Mouse (Mus musculus) left cerebral cortex, postnatal 10 days (tissue): ENCODE measurements around the gene Slc10a6. TPM values are rescaled to one million over a fixed set of nuclear protein-coding genes. Genes with fewer than 3 reads are reported as not detected.
A peak's percentile ranks its signal among the peaks of the same experiment; 100 is the strongest.

Source experiments
- DNase-seq, 2 experiments: peaks; one replicate each; pipeline ENCODE4 v3.0.0; 2021 to 2022; ENCODE audit warnings: low spot score in 2 of 2, mixed read lengths in 1 of 2; ENCODE audit errors: extremely low spot score in 1 of 2
- intact Hi-C: fragments of 180-260 bp; cut with DNase I; formaldehyde crosslinking; loops from one replicate; pipeline ENCODE4 v1.15.1; 2025
- total RNA-seq, 2 experiments: library from RNA; stranded (reverse); gene quantifications; 2 replicates each; pipeline ENCODE4 v1.2.3; 2021

The Slc10a6 gene
- total RNA-seq = under 1 TPM in 1 of 2 experiments, not detected in 1; 0.15 TPM

DNA sequence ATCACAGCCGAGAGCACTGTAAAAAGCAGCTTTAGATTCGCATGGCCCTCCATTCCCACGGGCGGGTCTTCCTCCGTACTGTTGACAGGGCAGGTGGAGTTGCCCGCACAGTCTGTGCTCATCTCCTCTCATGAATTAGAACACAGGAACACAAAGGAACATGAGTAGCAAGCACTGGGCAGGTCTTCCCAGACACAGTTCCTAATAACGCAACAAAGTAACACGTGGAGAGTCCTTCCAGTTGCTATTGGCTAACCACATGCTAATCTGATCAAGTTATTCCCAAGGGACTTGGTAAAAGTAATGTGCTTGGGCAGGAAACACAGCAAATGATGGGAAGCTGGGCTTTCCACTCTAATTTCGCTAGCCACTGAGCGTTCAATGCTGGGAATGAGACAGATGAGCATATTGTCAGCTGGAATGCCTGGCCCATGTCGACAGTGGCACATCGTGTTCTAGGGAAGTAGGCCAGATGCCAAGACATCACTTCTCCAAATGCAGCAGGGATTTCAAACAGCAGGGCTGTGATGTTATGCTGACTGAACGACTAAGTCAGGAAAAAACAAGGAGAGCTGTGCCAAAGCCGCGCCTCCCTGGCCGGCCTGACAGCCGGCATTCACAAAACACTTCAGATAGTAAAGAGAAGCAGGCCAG lies at the start of gene Slc10a6:
Gene Slc10a6 (minus strand): TSS at position 293 of the 654 bp plus-strand sequence.
- intact Hi-C loops = no loop called here

DNA sequence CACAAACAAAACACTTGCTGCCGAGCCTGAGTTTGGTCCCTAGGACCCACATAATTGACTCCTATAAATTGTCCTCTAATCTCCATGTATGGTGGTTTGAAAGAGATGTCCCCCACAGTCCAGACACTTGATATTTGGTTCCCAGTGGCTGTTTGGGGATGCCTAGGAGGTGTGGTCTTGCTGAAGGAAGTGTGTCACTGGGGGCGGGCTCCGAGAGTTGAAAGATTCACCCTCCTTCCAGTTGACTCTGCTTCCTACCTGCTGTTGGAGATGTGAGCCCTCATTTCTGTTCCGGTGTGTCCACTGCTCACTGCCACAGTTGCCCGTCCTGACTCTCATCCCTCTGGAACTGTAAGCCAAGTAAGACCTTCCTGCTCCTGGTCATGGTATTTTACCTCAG lies 49.8 kb upstream of the Slc10a6 start:
- intact Hi-C loops = no loop called here
- DNase-seq = no peak

More for the DNA sequence above, at the start of gene Slc10a6:
- peak; percentile 72 to 73 for DNase-seq

DNA sequence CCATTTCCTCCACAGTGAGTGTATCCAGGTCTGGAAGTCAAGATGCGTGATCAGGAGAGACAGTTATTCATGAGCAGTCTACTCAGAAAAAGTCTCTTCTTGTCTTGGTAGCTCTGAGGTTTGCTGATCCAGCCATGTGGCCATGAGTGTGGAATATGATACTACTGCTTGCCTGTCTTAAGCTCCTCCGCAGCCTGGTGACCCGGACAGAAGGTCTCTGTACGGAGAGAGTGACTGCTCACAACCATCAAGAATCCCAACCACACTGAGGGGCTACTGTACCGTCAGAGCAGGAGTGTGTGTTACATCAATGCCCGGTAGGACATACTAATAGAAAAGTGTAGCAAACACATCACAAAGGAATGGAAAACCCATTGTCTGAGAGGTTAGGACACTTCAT lies 48.7 kb upstream of the Slc10a6 start:
- intact Hi-C loops = no loop called here
- DNase-seq = no peak

DNA sequence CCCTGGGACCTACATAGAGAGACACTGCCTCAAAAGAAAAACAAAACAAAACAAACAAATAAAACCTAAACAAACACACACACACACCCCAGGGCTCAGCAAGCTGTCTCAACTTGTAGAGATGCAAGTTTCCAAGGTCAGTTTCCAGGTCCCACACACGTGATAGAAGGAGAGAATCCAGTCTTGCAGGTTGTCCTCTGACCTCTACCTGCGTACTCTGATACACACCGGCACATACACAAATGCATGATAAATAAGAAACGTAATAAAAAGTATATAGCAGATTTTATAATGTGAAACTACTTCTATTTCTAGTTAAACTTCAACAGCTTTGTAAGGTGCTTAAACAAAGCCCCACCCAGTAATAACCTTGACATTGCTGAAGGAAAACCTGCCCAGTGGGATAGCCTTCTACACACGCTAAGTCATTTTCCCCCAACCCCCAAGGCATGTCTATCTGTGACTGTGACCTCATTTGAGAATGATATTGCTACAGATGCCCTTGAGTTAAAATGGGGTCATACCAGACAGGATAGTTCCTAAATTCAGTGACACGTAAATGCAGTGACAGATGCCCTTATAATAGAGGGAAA lies 47.2 kb upstream of the Slc10a6 start:
- intact Hi-C loops = no loop called here
- no peak for DNase-seq

DNA sequence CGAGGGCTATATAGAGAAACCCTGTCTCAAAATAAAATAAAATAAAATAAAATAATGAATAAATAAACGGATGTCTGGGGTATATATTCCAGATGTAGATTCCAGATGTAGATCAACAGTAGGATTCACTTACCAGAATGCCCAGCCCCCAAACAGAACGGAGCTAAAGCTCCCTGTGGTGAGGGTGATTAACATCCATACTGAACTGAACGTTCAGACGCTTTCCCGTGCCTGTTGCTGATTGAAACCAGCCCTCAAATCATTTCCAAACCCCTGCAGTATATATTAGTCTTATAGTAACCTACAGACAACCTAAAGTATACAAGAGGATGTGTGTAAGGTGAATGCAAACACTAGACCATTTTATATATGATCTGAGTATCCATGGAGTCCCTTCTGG lies 45.3 kb upstream of the Slc10a6 start:
- intact Hi-C loops = no loop called here

DNA sequence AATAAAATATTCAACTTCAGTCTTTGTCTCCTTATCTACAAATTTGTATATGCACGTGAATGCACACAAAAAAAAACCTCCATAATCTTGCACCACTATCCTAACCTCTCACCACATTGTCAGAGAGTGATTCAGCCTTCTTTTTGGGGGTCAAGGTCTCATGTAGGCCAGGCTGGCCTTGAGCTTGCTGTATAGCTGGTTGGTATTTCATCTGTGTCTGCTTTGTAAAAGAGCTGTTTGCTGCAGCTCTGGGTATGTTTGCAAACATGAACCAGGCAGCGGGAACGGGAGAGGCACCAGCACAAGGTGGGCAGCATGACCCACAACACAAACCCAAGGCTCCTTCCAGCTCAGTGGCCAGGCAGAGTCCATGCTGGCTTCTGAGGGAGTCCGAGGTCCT lies 44.4 kb upstream of the Slc10a6 start:
- intact Hi-C loops = no loop called here
- DNase-seq = no peak

More for the DNA sequence above, 45.3 kb upstream of the Slc10a6 start:
- DNase-seq = no peak

DNA sequence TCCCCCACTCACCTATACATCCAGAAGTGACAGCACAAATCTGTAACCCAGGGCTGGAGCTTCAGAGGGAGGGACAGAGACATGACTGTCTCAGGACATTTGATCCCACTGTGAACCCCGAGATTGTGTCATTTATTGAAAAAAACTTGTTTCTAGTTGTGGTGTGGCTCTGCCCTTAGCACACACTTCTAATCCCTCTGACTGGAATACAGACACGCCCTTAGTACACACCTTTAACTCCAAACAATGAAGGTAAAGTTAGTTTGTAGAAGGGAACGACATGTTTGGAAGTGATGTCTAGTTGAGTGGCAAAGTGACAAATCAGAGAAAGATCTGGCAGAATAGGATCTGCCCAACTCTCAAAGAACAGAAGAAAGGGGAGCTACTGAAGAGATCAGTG lies 42.7 kb upstream of the Slc10a6 start:
- intact Hi-C loops = no loop called here
- DNase-seq = no peak

DNA sequence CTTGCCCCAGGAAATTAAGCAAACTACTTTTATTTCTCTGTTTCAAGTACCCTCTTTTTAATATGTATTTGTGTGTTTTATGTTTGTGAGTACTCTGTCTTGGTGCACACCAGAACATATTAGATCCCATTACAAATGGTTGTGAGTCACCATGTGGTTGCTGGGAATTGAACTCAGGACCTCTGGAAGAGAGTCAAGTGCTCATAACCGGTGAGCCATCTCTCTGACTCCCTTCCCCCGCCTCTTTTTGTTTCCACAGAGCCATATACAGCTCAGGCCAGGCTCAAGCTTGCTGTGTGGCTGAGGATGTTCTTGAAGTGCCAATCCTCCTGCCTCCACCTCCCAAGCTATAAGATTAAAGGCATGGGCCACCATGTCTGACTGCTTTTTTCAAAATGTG lies 36.7 kb upstream of the Slc10a6 start:
- DNase-seq = no peak
- intact Hi-C loops = no loop called here

DNA sequence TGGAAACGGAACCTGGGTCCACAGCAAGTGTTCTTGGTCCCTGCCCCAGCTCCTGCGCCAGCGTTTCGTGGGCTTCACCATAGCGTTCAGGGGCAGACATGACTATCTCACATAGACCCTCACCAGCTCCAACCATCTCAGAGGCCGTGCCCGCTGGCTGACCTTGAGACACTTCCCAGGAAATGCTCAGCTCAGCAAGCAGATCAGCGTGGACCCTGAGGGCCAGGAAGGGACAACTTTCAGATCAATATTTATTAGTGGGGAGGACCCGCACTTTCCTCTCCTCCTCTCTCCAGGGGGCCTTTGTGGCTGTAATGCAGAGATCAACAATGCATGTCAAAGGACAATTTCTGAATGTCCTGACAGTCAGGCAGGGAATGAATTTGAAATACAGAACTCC lies 35.7 kb upstream of the Slc10a6 start:
- DNase-seq = no peak
- intact Hi-C loops = no loop called here

DNA sequence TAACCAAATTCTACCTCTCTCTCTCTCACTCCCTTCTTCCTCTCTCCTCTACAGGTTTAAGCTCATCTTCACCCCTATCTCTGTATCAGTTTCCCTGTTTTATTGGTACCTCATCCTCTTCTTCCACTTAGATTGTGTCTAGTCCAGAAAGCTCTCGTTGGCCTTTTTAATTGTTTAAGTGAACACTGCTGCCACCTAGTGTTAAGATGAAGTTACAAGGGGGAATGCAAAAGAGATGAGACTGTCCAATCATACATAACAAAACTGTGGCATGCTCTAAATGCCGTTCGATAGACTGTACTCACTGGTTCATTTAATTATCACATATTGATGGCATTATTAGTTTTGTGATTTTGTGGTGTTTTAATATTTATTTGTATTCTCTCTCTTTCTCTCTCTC lies 30.4 kb upstream of the Slc10a6 start:
- intact Hi-C loops = loop anchor here (2.0 kb wide), 1 partner anchor 303 kb away; no protein-coding TSS in a partner anchor
- DNase-seq = peak in 1 of 2 experiments; percentile 44

DNA sequence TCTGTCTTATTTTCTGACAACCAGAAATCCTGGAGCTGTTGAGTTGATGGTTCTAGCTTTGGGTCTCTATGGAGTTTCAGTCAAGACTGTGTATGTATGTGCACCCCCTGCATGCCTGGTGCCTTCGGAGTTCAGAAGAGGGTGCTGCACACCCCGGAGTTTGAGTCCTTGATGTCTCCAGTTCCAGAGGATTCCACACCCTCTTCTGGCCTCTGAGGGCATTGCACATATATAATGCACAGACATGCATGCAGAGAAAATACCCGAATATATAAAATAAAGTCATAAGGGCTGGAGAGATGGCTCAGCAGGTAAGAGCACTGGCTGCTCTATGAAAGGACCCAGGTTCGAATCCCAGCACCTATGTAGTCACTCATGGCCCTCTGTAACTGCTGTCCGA lies 29.7 kb upstream of the Slc10a6 start:
- DNase-seq = no peak
- intact Hi-C loops = loop anchor here (2.0 kb wide), 1 partner anchor 302 kb away; no protein-coding TSS in a partner anchor

DNA sequence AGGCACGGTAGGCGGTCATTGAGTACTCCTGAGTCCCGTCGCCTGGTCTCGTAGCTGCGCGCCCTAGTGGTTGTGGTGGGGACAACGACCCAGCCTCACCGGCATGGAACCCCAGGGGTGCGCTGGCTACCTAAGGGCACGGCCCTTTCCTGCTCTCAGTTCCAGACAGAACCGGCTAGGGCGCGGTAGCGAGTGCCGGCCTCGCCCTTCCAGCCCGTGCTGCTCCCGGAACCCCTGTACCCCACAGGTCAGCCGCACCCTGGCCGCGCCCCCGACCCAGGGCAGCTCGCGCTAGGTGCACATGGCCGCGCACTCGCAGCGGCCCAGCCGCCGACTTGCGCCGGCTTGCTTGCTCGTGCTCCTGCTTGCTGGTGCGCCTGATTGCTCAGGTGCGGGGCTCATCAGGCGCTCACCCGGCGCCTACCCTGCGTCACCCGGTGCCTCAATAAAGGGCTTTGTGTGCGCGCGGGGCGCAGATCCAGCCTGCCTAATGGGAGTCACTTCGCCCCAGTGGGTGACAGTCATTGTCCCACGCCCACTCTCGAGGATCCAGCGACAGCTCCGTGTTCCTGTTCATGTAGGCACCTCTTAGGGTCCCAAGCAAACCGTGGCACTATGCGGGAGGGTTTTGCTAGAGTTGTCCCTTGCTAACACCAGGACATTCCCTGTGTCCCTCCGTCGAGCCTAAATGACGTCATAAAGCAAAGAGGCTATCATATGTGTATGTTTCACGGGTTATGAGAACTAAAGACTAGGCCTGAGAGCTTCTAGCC lies 26.3 kb upstream of the Slc10a6 start, which contains the start of gene 1700016H13Rik:
Gene 1700016H13Rik (minus strand): TSS at position 665 of the 773 bp plus-strand sequence.
- intact Hi-C loops = no loop called here
- peak in 1 of 2 experiments; percentile 75 for DNase-seq

DNA sequence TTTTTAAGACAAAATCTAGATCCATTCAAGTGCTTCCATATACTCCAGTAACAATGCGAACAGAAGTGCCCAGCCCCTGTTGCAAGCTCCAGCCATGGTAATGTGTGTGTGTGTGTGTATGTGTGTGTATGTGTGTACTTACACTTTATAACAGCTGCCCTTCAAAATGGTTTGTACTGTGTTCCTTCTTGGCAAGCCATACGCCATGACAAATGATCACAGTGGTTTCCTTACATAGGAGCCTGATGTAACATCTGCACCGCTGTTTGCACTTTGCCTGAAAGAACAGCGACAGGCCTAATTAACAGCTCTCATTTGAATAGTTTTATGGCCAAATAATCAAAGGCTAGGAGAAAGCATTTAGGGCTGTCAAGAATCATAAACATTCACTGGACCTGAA lies 25.6 kb upstream of the Slc10a6 start:
- DNase-seq = no peak
- intact Hi-C loops = no loop called here

DNA sequence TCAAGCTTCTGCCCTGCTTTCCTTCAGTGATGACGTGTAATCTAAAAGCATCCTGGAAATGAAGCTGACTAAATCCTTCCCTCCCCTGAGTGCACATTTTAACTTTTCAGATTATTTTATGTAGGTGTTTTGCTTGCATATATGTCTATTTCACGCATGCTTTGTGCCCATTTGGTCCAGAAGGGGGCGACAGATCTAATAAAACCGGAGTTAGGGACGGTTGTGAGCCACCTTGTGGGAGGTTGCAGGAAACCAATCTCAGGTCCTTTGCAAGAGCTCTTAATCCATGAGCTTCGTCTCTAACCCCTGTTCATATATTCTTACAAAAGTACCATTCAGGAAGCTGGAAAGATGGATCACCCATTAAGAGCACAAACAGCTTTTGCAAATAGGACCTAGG lies 25.0 kb upstream of the Slc10a6 start:
- peak in 1 of 2 experiments; percentile 42 for DNase-seq
- intact Hi-C loops = no loop called here

DNA sequence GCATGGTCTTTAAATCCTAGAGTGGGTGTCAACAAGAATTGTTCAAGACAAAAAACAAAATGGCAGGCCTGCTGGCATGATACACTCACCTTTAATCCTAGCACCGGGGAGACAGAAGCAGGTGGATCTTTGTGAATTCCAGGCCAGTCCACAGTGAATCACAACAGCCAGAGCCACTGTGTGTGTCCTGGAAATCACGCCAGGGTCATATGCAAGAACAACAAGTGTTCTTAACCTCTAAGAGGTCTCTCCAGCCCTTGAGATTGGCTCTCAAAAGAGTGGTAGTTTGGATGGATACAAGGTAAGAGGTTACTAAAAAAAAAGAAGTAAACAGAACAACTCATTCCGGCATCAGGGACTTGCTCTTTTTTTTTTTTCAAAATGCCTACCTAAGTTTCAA lies 18.1 kb upstream of the Slc10a6 start:
- intact Hi-C loops = no loop called here

DNA sequence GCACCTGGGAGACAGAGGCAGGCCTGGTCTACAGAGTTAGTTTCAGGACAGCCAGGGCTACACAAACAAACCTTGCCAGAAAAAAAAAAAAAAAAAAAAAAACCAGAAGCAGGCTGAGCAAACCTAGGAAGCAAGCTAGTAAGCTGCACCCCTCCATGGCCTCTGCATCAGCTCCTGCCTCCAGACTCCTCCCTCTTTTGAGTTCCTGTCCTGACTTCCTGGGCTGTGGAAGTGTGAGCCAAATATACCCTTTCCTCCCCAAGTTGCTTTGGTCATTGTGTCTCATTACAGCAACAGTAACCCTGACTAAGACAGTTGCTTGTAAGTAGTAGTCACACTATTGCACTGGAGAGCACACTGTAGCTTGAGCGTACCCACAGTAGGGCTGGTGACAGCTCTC lies 15.0 kb upstream of the Slc10a6 start:
- no peak for DNase-seq

More for the DNA sequence above, 18.1 kb upstream of the Slc10a6 start:
- DNase-seq = no peak

DNA sequence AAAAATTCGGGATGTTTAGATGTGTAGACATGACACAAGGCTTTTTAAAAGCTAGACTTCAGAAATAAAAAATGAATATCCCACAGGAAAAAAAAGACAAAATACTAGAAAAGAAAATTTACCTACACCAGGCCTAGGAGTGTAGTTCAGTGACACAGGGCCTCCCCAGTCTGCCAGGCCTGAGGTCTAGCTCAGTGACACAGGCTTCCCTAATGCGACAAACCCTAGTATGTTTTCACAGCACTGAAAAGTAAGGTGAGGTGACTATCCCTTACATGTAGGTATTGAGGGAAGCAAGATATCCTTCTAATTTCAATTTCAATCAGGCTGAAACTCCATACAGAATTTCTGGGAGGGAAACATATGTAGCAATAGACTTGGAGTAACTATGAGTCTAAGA lies 8.0 kb upstream of the Slc10a6 start:
- DNase-seq = no peak
- intact Hi-C loops = no loop called here

More for the DNA sequence above, 15.0 kb upstream of the Slc10a6 start:
- intact Hi-C loops = no loop called here

DNA sequence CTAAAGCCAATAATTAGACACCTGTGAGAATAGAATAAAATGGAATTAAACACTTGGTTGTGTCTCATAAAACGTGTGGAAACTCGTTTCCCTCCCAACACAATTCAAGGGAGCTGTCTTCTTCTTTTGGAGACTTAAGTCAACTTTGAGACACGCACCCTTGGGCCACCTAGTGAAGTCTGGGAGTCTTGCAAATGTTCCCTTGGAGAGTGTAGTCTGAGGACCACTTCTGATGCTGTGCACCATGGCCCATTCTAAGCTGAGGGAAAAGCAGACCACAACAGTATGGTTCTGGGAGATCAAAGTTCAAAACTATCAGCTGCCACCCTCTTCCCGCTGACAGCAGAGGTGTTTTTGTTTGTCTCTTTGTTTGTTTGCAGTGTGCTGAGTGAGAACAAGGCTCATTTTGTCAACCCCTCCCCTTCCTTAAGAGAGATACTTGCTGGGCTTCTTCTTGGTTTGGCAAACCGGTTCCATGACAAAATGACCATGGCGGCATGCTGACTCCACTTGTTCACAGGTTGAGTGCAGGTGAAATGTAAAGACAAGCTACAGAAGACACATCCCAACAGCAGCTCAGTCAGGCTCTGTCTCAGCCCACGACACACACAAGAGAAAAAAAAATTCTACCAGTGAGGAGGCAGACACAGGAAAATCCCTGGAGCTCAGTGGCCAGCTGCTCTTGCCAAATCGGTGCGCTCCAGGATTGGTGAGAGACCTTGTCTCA lies 814 bp upstream of the Slc10a6 start:
- intact Hi-C loops = no loop called here
- no peak for DNase-seq

DNA sequence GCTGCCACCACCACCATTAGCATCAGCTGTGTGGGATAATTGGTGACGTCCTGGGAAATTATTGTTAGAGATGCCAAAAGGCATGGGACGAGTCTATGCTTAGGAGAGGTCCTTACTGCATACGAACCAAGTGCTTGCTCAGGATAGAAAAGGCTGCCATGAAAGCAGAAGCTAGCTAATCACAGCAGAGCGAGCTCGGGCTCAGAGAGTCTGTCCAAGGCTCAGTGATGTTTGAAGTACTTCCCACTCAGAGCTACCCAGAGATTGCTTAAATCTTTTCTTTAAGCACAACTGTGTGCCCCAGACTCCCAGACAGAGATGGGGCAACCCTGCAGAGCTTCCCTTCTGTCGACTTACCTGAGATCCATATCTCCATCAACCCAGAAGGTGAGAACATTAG lies 704 bp downstream of the Slc10a6 start:
- no peak for DNase-seq
- intact Hi-C loops = no loop called here
